Mouse (Mus musculus): ENCODE measurements at regions not wholly inside any gene's neighbourhood (a gene's known extent, or its start where the extent isn't known, plus 50 kb on each side); places are given as distances from the start of the nearest gene placed in this dataset.

GRCm38 (mm10) chr13:83997599-83998369 is 224.3 kb upstream of the Tmem161b start:
- no peak for DNase-seq (ENCODE audit: low read depth, low spot score)

- DNase-seq (ENCODE audit: low read depth, low spot score): no peak
Observed at GRCm38 (mm10) chr13:84021771-84022170, 200.3 kb upstream of the Tmem161b start.

GRCm38 (mm10) chr13:84023021-84023420 is 199.1 kb upstream of the Tmem161b start:
- no peak for DNase-seq (ENCODE audit: low read depth, low spot score)

- no peak for DNase-seq (ENCODE audit: low read depth, low spot score)
Observed at GRCm38 (mm10) chr13:84023637-84024036, 198.5 kb upstream of the Tmem161b start.

GRCm38 (mm10) chr13:84025348-84025747 is 196.7 kb upstream of the Tmem161b start:
- no peak for DNase-seq (ENCODE audit: low read depth, low spot score)

- no peak for DNase-seq (ENCODE audit: low read depth, low spot score)
Observed at GRCm38 (mm10) chr13:84047736-84048135, 174.4 kb upstream of the Tmem161b start.

- DNase-seq (ENCODE audit: low read depth, low spot score): no peak
Observed at GRCm38 (mm10) chr13:84052221-84052620, 169.9 kb upstream of the Tmem161b start.

- no peak for DNase-seq (ENCODE audit: low read depth, low spot score)
Observed at GRCm38 (mm10) chr13:84054956-84055355, 167.1 kb upstream of the Tmem161b start.

GRCm38 (mm10) chr13:84055576-84055975 is 166.5 kb upstream of the Tmem161b start:
- no peak for DNase-seq (ENCODE audit: low read depth, low spot score)

- DNase-seq (ENCODE audit: low read depth, low spot score): no peak
Observed at GRCm38 (mm10) chr13:84056451-84056850, 165.6 kb upstream of the Tmem161b start.

- DNase-seq (ENCODE audit: low read depth, low spot score): no peak
Observed at GRCm38 (mm10) chr13:84056998-84057397, 165.1 kb upstream of the Tmem161b start.

GRCm38 (mm10) chr13:84057456-84057855 is 164.6 kb upstream of the Tmem161b start:
- DNase-seq (ENCODE audit: low read depth, low spot score): no peak

- DNase-seq (ENCODE audit: low read depth, low spot score): no peak
Observed at GRCm38 (mm10) chr13:84058251-84058650, 163.8 kb upstream of the Tmem161b start.

- DNase-seq (ENCODE audit: low read depth, low spot score): no peak
Observed at GRCm38 (mm10) chr13:84059031-84059651, 163.0 kb upstream of the Tmem161b start.

- no peak for DNase-seq (ENCODE audit: low read depth, low spot score)
Observed at GRCm38 (mm10) chr13:84059661-84060452, 162.2 kb upstream of the Tmem161b start.

GRCm38 (mm10) chr13:84060453-84060834 is 161.7 kb upstream of the Tmem161b start:
- no peak for DNase-seq (ENCODE audit: low read depth, low spot score)

- no peak for DNase-seq (ENCODE audit: low read depth, low spot score)
Observed at GRCm38 (mm10) chr13:84060906-84061305, 161.2 kb upstream of the Tmem161b start.

- DNase-seq (ENCODE audit: low read depth, low spot score): no peak
Observed at GRCm38 (mm10) chr13:84061820-84062480, 160.1 kb upstream of the Tmem161b start.

- no peak for DNase-seq (ENCODE audit: low read depth, low spot score)
Observed at GRCm38 (mm10) chr13:84062616-84063015, 159.5 kb upstream of the Tmem161b start.

GRCm38 (mm10) chr13:84063406-84063805 is 158.7 kb upstream of the Tmem161b start:
- DNase-seq (ENCODE audit: low read depth, low spot score): no peak

- DNase-seq (ENCODE audit: low read depth, low spot score): no peak
Observed at GRCm38 (mm10) chr13:84064291-84064940, 157.7 kb upstream of the Tmem161b start.

Measured in retina, adult 2 months (tissue).